Mouse (Mus musculus): ENCODE data around the gene Prkg1.

The Prkg1 gene

DNA sequence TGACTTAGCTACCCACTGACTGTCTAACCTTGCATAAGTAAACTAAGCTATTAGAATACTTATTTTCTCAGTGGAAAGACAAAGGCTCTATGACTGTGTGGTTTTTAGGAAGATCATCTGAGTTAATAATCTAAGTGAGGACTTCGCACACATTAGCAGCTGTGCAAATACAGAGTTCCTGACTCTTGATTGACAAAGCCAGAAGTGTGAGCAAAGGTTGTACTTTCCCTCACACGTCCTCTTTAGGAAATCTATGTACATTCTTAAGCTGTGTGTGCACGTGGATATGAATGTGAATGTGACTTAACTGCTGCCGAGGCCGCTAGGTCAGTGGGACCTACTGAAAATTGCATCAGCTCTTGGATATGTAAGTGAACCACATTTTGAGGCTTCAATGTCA is 738.0 kb downstream of the Prkg1 start:
- DNase-seq = no peak

DNA sequence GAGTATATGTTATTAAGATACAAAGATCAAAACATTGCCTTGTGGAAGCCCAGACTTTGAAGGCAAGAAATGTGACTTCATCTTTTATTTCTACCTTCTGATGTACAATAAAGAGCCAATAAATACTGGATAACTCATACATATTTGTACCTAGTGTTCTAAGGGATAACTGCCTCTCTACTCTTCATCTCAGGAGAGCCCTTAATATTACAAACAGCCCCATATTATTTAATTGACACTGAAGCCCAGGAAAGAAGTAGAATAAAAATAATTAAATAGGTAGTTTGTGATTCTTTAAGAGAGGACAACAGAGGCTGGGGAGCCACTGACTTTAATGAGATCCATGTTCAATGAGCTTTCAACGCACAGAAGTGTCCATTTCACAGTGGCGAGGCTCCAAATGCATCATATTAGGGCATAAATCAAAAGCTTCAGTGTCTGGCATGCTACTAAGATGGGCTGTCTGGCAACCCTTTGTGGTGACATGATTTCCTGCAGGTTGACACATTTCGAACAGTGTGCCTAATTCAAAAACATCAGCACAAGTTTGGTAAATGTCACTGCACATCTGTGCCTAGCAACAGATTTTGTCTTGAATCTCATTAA is 753.2 kb downstream of the Prkg1 start:
- DNase-seq = no peak

DNA sequence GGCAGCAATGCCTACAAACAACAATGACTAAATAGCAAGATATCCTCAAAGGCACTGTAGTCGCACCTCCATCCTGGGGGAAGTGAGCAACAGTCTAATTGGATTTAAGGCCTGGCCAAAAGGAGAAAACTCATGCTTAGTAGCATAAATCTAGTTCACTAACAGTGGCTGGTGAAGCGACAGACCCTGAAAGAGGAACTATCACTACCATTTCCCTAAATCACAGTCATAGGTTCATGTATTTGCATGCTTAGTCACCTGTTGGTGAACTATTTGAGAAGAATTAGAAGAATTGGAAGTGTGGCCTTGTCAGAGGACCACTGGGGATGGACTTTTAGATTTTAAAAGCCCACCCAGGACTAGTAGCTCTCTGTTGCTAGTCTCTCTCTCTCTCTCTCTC is 766.3 kb downstream of the Prkg1 start:
- no peak for DNase-seq

DNA sequence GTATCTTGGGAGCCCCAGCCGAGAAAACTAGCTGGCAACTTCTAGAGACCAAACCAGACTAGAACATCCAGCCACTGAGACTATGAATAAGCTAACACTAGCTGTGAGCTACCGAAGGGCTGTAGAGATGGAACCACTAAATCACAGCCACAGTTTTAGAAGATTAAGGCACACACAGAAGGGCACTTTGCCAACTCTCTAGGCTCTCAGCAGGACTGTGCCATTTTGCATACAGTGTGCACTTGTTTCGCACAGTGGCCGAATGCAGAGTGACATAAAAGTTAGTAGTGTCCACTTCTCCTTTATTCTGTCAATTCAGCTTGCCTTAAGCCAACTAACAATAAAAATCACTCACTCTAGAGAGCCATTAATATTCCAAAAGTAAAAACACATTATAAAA is 774.4 kb downstream of the Prkg1 start:
- no peak for DNase-seq

DNA sequence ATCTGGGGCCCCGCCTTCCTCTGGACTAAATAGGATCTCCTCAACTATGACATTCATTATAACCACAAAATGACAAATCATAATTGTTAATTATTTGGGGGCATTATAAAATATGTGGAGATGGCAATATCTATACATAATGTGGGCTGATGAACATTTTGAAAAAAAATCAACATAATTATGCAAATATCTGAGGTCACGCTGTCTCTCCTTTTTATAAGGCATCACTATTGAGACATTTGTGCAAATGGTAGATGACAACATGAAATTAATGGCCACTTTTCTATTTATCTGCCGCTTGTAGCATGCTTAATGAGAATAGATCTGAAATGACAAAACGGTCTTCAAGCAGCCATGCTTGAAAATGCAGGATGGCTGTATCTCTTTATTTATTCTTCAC is 782.4 kb downstream of the Prkg1 start:
- DNase-seq = no peak

DNA sequence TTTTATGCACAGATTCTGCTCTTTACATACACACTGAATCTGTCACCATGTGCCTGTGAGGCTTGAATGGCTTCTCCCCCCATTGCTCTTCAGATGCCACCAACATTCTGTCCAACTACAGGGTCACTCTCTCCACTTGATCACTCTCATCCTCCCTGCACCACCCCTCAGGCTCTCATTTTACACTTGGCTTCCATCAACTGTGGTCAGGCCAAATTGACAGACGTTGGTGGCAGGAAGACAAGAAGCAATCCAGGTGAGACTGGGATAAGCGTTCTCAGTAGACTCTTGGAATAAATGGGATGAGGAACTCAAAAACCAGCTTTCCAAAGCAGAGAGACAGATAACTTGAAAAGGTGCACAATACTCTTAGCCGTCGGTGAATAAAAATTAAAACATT is 786.7 kb downstream of the Prkg1 start:
- DNase-seq = no peak

DNA sequence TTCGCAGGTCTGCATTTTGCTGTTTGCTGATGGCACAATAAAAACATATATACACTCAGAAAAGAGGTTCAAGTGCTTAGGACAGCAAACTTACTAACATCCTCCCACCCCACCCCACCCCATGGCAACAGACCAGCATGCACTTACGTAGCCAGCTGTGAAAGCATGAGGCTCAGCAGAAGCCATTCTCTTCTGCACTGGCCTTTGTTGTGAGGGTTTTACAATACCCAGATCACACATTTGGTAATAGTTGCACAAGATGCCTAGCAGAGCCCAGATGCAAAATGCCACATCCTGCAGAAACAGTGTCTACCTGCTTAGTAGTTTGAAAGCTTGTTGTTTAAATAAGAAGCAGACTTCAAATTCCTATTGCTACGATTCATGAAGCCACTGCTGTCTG is 814.2 kb downstream of the Prkg1 start:
- DNase-seq = no peak

DNA sequence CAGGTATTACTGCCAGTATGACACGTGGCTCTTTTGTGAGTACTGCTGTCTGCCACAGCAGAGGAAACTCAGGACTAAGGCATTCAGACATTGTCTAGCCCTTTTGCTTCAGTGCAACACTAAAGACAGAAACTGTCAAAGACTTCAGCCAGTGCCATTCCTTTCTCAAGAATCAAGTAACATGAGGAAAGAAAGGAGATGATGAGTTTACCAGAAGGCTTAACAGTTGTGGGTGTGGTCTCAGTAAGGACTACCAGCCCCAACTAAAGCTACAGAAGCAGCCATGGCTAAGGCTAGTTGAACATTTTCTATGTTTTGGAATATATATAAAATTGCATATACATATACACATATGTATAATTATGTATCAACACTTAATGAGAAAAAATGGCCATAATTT is 816.6 kb downstream of the Prkg1 start:
- DNase-seq = no peak

DNA sequence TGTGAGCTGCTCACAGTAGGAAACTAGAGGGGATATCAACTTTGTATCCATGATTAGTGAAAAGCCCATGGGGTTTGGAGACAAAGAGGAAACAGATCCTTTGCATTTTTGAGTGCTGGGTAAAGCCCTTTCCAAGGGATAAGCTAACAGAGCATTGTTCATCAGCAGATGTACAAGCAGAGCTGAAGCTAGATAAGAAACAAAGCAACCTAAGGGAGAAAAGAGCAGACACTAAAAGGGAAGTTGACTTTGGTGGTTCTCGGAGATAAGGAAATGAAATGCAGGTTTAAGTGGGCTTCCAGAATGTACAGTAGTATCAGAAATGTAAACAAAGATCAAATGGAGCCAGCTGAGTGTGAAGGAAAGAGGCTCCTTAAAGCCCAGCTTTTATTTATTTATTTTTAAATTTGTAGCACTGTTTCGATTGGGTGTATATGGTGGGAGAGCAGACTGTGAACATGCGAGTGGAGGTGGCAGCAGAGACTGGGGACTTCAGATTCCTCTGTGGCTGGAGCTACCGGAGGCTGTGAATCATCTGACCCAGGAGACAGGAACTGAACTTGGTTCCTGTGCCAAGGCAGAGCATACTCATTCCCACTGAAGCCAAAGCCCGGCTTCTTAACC is 822.4 kb downstream of the Prkg1 start:
- DNase-seq = peak; percentile 58

DNA sequence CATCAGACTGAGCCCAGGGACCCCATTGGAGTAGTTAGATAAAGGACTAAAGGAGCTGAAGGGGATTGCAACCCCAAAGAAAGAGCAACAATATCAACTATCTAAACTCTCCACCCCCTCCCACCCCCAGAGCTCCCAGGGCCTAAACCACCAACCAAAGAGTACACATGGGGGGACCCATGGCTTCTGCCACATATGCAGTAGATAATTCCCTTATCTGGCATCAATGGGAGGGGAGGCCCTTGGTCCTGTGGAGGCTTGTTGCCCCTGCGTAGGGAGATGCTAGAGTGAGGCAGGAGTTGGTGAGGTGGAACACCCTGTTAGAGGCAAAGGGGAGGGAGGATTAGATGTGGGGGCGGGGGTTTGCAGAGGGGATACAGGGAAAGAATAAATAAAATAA is 826.8 kb downstream of the Prkg1 start:
- DNase-seq = no peak

DNA sequence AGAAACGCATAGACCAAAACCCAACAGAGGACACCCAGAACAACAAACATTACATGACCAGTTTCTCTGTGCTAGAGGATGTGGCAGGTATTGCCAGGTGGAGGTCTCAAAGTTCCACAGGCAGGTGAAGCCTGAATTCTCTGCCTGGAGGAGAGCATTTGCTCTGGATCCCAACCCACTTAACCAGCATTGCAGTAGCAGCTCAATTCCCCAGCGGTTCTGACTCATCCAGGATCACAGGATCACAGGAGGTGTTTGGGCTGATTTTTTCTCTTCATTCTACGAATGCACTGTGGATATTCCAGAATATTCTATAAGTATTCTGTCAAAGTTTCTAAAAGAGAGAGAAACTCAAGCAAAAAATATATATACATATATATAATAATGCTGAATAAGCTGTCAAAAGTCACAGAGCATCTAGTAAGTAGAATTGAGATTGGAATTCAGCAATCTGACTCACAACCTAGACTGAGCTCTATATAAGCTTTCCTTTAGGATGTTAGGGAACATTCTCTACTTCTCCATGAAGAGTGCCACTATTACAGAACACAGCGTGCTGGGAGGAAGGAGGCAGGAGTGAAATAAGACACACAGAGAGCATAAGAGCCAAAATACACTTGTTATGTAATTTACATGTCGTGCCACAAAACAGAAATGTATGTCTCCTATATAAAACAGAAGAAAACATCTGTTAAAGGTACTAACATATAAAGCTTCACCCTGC is 833.2 kb downstream of the Prkg1 start:
- DNase-seq = no peak

DNA sequence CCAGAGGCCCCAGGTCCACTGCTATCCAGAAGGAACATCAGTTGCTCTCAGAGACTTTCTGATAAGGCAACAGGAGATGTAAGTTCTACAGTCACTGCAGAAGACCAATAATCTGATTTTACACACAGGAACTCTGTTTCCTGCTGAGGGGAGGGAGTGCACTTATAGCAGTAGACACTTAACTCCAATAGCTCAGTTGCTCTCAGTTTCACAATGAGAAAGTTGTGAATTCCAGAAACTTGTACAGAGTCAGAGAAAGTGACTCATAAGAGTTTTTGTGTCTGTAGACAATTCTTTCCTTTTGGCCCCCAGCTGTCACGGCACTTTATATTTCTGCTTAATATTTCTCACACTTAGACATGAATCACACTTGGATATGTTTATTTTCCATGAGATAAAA is 840.8 kb downstream of the Prkg1 start:
- DNase-seq = no peak

DNA sequence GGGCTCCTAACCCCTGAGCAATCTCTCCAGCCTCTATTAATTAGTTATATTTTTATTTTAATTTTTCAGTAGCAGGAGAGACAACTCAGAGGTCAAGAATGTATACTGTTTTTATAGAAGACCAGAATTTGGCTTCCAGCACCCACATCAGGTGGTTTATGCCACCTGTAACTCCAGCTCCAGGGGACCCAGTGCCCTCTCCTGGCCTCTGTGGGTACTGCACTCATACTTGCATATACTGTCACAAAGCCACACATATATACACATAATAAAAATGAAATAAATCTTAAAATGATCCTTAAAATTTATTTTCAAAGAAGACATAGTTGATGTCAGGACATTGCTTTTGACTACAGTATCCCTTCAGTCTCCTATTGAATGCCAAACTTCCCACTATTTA is 862.5 kb downstream of the Prkg1 start:
- no peak for DNase-seq

DNA sequence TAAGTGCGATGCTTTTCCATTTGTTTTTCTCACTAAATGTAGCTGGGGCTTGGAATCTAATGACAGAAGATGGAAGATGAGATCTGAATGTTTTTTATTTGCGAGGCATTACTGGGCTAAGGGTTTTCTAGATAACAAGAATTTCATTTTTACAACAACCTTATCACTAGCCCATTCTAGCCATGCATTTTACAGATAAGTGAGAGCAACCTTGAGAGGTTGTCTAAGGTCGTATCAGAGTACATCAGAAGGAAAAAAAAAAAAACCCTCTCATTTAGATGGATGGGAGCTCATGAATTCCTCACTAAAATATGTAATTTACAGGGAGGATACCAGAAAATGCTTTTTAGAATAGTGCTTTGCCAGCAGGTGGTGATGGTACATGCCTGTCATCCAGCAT is 863.8 kb downstream of the Prkg1 start:
- no peak for DNase-seq

DNA sequence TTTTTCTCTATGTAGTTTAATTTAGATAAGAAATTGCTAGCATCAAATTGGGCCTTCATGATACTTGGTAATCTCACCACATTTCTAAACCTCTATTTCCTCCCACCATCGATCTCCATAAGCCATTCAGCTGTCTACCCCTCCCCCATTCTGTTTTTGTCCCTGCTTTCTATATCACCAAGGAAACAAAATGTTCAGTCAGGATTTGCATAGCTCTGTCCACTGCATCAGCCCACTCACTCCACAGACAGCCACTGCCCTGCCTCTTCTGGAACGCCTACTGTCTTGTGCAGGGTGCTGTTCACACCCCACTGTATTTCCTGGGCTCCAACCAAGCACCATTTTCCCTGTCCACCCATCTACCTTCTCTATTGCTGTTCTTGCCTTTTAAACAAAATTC is 874.5 kb downstream of the Prkg1 start:
- no peak for DNase-seq

DNA sequence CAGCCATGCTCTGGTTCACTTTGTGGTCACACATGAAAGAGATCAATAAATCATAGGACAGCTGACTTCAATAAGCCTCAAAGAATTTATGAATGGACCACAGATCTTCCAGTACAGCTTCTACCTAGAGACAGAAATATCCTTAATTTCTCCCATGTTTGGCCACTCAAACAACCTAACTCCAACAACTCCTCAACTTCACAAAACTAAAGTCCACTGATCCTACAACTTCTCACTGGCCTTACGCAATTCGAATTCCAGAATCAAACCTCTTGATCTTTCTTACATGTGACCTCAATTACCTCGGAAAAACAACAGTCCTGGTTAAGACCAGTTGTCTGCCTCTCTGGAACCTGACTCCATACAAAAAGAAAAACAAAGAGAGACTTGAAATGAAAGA is 875.0 kb downstream of the Prkg1 start:
- no peak for DNase-seq

DNA sequence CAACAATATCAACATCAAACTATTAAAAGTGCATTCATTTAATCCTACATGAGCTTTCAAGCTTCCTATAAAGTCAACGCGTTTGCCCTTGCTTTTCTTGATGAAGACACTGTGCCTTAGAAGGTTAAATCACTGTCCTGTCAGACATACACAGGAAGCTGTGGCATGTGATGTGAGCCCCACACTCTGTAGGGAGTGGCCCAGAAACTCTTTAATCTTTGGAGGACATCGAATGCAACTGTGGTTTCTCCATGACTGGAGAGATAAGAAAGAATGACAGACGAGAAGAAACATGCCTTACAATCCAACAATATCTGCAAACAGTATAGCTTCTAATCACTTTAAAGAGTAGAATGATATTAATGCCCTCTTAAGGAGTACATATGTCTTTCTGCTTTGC is 903.4 kb downstream of the Prkg1 start:
- DNase-seq = no peak

DNA sequence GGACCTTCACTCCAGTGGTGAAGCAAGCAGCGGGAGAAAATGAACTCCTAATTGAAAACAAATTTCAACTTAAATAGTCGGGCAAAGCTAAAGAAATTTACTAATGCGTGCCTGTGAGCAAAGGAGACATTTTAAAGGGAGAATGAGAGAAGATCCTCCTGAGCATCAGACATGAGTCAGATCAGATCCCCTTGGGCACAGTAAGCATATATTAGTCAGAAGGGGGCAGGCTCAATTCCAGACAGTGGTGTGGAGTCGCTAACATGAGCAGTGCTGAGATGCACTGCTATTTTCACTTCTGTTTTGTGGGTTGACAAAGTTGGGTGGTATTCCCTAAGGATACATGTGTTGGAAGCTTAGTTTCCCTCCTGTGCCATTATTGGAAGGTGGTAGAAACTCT is 913.8 kb downstream of the Prkg1 start:
- no peak for DNase-seq

DNA sequence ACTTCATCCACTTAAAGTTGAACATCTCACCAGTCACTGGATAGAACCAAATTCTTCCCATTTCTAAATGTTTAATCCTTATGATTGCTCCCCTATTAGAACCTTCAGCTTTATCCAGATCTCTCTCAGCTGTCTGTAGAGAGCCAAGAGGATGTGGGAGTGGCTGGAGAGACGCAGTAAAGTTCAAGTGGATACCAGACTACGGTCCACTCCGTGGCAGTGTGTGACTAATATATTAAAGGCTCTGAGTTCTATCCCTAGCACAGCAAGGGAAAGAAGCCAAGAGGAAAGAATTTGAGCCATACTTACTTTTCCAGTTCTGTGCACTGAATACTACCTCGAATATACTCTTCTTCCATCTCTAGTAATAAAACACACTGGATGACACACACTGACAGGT is 919.9 kb downstream of the Prkg1 start:
- DNase-seq = no peak

DNA sequence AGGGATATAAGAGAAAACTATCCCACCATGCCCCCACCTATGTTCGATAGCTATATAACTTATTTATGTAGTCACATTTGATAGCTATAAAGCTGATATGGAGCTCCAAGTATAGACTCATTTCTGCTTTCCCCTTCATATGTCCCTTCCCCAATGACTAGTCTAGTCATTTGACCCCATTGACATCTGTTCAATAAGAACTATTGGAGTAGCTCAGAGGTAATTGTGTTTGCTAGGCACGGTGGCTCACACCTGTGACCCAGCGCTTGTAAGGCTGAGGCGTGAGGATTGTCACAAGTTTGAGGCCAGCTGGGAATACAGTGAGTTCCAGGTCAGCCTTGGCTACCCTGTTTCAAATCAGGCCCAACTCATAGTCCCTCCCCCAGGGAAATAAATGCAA is 921.2 kb downstream of the Prkg1 start:
- no peak for DNase-seq

DNA sequence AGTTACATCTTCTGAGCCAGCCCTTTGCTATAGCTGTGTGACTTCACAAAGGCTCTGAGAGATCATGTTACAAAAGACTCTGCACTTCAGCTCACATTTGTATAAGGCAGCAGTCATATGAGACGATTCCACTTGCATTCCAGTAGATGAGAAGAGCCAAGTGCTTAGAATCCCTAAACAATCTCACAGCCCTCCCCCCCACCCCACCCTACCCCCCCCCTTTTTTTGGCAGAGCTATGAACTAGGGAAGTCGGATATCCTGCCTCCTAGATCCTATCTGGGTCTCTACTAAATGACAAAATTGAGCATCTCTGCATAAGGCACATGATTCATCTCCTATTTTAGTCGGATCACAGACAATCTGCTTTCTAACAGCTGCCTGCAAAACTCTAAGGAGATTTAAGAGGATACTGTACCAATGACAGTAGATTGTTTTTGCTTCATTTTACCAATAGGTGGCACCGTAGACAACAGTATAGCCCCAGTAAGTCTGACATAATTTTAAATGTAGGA is 921.7 kb downstream of the Prkg1 start:
- no peak for DNase-seq

DNA sequence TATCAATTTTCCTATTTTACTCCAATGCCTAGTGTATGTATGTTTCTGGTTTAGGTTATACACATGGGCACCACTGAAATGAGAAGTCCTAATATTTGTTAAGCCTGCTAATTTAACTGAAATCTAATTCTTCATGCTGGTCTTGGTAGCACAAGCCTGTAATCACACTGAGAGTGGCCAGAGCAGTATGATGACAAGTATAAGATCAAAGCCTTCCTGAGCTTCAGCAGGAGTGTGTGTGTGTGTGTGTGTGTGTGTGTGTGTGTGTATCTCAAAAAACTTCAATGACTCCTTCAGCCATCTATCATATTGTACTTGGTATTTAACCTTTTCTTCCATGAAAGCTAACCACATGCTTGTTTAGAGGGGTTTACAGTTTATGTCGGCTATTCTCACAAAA is 922.2 kb downstream of the Prkg1 start:
- DNase-seq = no peak

DNA sequence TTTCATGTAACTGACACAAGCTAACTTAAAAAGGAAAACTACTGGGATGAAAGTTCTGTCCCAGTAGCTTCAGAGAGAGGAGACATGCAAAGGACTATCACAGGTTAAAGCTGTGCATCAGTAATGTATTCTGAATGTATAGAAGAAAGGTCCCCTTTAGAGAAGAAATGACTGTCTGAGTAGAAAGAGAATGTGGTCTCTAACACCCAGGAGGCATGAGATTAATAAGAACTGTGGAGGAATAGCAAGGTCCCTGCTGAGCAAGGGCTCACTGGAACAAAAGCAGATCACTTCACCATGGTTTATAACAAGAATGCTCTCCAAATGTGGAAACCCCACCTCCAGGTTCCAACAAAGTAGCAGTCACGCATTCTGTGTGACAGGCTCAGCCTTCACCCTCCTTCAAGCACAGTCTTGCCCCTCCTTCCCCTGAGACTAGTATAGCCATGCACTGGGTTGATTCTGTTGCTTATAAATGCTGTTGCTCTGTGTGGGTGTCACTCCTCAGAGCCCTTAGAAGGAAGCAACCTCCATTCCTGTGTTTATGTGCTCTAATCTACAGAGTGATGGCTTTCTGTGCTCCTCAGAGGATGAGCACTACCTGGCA is 931.7 kb downstream of the Prkg1 start:
- DNase-seq = peak; percentile 28

DNA sequence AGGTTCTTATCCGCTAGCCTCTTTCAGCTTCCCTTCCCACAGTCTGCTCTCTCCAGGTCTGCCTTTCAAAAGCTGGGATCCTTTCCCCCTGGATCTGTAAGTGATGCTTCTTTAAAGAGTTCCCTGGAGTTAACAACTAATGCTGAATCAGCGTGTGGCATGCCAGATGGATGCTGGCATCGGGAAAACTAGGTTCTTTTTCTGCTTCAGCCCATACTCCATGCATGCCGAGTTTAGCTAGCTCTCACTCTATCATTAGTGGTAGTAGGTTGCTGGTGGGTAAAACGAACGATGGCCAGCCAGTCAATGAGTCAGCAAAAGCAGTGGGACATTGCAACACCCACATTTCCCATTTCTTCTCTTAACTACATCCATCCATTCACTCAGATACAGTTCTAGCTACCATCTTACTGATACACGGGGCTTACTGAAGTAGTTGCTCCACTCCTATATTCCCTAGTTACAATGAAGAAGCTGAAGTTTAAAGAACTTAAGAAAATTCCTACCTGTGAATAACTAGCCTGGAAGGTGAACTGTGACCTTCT is 935.5 kb downstream of the Prkg1 start:
- DNase-seq = no peak
